Mouse (Mus musculus) limb, embryonic 10.5 days (tissue): Measurements from ENCODE around the gene Itgav. TPM values are rescaled to one million over a fixed set of nuclear protein-coding genes. Genes with fewer than 3 reads are reported as not detected.
A peak's percentile ranks its signal among the peaks of the same experiment; 100 is the strongest.

Experiments used
- DNase-seq: peaks from one replicate; pipeline ENCODE4 v3.0.0-alpha.2; 2017; ENCODE audit warnings: low spot score
- H3K27ac ChIP-seq: fragments of 300-500 bp; sonication (generic); 2 replicates; pipeline ENCODE4 v1.5.1; 2016; ENCODE audit warnings: mild to moderate bottlenecking
- H3K27me3 ChIP-seq: fragments of 300-500 bp; sonication (generic); 2 replicates; pipeline ENCODE4 v1.6.1; 2016; ENCODE audit warnings: low read depth, mild to moderate bottlenecking; ENCODE audit not compliant: poor library complexity, severe bottlenecking
- H3K36me3 ChIP-seq: fragments of 300-500 bp; sonication (generic); 2 replicates; pipeline ENCODE4 v1.6.1; 2016; ENCODE audit warnings: mild to moderate bottlenecking, moderate library complexity
- H3K4me1 ChIP-seq: fragments of 300-500 bp; sonication (generic); 2 replicates; pipeline ENCODE4 v1.6.1; 2016
- H3K4me3 ChIP-seq: fragments of 300-500 bp; sonication (generic); 2 replicates; pipeline ENCODE4 v1.5.1; 2016; ENCODE audit warnings: mild to moderate bottlenecking, moderate library complexity
- H3K9me3 ChIP-seq: fragments of 300-500 bp; sonication (generic); replicated peaks from 2 replicates; pipeline ENCODE4 v1.6.1; 2016; ENCODE audit warnings: mild to moderate bottlenecking
- WGBS: fragments of 180-500 bp; shearing (Covaris S2); methylation state at CpG from one replicate; pipeline ENCODE4 v1.1.7; 2016; 5-methylcytosine and 5-hydroxymethylcytosine counted together
- polyA plus RNA-seq: library from polyadenylated mRNA; unstranded; fragments of >200 nt; fragmentation: Nextera tagmentation; extraction: Ambion mirVana; gene quantifications from 2 replicates; pipeline ENCODE4 v1.2.1, GENCODE M21; 2016

Itgav gene
- polyA plus RNA-seq, 1 experiment from 2014 or later: 56.0 TPM

DNA sequence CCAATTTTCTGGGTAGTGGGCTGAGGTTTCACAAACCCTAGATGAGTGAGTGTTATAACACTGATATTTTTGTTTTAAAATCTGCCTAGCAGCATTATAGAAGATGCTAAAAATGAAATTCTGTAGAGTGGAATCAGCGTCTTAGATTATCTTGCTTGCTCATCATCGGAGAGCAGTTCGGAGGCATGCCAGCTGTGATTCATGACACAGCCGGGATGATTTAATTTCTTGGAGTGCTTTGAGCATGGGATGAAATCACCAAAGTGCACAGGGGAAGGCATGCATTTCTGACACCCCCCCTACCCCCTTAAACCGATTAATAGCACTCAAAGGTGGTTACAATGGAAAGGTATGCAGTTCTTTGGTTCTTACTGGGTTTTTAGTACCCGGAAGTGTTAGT, 89.8 kb downstream of the Itgav start:
- H3K4me3 ChIP-seq: no peak overlapping the region
- no peak overlapping the region for H3K27ac ChIP-seq
- no peaks in the 10 kb centered on the region for H3K36me3 ChIP-seq
- H3K4me1 ChIP-seq: peaks cover 21% of the 10 kb centered on the region
- H3K9me3 ChIP-seq: no peaks in the 10 kb centered on the region
- H3K27me3 ChIP-seq: no peaks in the 10 kb centered on the region
- DNase-seq: no peak
- WGBS: 71% methylated on average over 6 of the region's 6 CpGs

- Histone ChIP-seq H3K27me3 (no peaks in the 10 kb centered on the region), H3K36me3 (no peaks in the 10 kb centered on the region), H3K4me3 (no peak overlapping the region), H3K9me3 (no peaks in the 10 kb centered on the region), H3K4me1 (peaks cover 16% of the 10 kb centered on the region; the same call in 1 of the 2 replicates), H3K27ac (no peak overlapping the region)
- no peak for DNase-seq
- WGBS: 82% methylated on average over 6 of the region's 6 CpGs
Observed at GRCm38 (mm10) chr2:83816147-83816546, 92.0 kb downstream of the Itgav start.

DNA sequence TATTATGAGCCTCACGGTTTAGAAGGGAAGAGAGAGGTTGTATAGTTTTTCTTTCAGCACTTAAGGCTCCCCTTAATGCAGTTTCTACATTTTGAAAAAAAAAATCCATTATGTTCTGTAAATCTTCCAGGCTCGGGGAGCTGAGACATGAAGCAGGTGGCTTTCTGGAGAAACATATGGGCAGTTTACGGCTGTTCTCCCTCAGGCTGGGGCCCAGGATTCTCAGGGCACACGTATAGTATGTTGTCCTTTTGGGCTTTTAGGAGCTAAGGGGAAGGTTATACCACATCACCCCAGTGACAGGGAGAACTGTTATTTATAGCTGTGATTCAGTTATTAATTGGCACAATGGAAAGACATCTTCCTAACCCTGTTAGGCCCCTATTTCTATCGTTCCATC, 101.0 kb downstream of the Itgav start:
- Histone ChIP-seq H3K4me3 (no peak overlapping the region), H3K4me1 (peaks cover 12% of the 10 kb centered on the region), H3K27me3 (no peaks in the 10 kb centered on the region), H3K9me3 (no peaks in the 10 kb centered on the region), H3K27ac (no peak overlapping the region), H3K36me3 (no peaks in the 10 kb centered on the region)
- 58% methylated on average over 5 of the region's 5 CpGs for WGBS
- no peak for DNase-seq

DNA sequence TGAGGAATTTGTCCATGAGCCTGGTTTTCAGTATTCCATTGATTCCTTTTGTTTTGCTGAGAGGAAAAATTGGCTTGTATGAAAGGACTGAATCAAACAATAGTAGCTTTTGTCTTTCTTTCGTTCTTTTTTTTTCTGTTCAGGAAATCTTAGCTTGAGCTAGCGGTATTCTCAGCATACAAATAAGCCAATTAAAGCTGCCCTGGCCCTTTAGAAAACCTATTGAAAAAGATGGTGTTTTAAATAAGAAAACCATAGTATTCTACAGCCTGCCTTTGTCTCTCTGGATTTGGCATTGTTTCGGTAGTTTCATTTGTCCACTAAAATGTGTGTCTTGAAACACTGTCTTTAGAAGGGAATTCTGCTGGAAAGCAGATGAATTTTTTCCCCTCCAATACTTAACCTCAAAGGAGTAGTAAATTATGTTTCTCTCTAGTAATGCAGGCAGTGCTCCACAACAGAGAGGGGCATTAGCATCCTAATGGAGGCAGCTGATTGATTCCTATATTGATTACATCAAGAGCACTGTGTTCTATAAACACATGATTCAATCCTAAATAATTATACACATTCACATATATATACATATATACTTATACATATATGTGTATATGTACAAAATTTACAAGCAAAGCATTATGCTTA, 104.8 kb downstream of the Itgav start:
- H3K27me3 ChIP-seq: no peaks in the 10 kb centered on the region
- H3K9me3 ChIP-seq: no peaks in the 10 kb centered on the region
- no peak for DNase-seq
- no peaks in the 10 kb centered on the region for H3K36me3 ChIP-seq
- WGBS: 83% methylated on average over 3 of the region's 3 CpGs
- H3K4me3 ChIP-seq: no peak overlapping the region
- H3K27ac ChIP-seq: no peak overlapping the region
- peaks cover 12% of the 10 kb centered on the region for H3K4me1 ChIP-seq

DNA sequence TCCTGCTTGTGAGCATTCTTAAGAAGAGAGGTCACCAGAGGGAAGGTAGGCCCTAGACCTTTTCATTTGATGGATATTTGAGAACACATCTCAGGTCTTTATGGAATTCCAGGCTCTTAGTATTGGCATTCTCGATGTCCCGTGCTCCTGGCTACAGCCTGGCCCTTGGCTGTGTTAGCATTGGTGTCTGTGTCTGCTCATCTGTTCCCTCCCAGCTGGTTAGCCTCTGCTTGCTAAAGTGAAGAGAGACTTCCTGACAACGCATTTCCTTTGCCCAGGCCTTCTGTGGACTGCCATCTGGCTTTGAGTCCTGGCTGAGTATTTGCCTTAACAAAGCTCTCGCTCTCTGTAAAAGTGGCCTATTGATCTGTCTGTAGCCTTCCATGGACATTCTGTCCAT, 108.7 kb downstream of the Itgav start:
- no peaks in the 10 kb centered on the region for H3K9me3 ChIP-seq
- WGBS: 84% methylated on average over 4 of the region's 4 CpGs

GRCm38 (mm10) chr2:83835313-83836070, 111.3 kb downstream of the Itgav start:
- Histone ChIP-seq H3K9me3 (no peaks in the 10 kb centered on the region), H3K36me3 (no peaks in the 10 kb centered on the region), H3K27ac (no peak overlapping the region), H3K27me3 (no peaks in the 10 kb centered on the region), H3K4me3 (no peak overlapping the region), H3K4me1 (no peaks in the 10 kb centered on the region)
- no peak for DNase-seq
- 91% methylated on average over 10 of the region's 10 CpGs for WGBS

More for the DNA sequence above, 108.7 kb downstream of the Itgav start:
- no peaks in the 10 kb centered on the region for H3K27me3 ChIP-seq
- H3K4me3 ChIP-seq: no peak overlapping the region
- no peaks in the 10 kb centered on the region for H3K4me1 ChIP-seq
- no peaks in the 10 kb centered on the region for H3K36me3 ChIP-seq
- H3K27ac ChIP-seq: no peak overlapping the region
- DNase-seq: no peak

- Histone ChIP-seq H3K9me3 (no peaks in the 10 kb centered on the region), H3K4me1 (no peaks in the 10 kb centered on the region), H3K27me3 (no peaks in the 10 kb centered on the region), H3K4me3 (no peak overlapping the region), H3K36me3 (no peaks in the 10 kb centered on the region), H3K27ac (no peak overlapping the region)
- WGBS: 89% methylated on average over 3 of the region's 3 CpGs
- DNase-seq: no peak
Observed at GRCm38 (mm10) chr2:83848495-83848894, 124.3 kb downstream of the Itgav start.

DNA sequence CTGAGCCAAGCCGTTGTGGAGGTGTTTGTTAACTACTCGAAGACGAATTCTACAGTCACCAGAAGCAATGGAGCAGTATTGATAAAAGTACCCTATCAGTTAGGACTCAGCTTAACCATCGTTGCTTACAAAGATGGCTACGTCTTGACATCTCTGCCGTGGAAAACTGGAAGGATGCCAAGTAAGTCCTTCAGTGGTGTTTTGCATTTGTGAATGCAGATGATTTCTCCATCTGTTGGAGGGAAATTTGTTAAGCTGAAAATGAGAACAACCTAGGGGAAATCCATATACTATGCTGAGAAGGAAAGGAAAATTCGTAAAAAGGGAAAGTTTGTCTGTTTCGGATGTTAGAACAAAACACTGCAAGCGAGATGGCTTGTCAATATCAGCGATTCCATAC, 129.2 kb downstream of the Itgav start:
- Histone ChIP-seq H3K27me3 (no peaks in the 10 kb centered on the region), H3K27ac (no peak overlapping the region), H3K9me3 (no peaks in the 10 kb centered on the region), H3K4me3 (no peak overlapping the region), H3K36me3 (no peaks in the 10 kb centered on the region), H3K4me1 (peaks cover 14% of the 10 kb centered on the region)
- 88% methylated on average over 10 of the region's 10 CpGs for WGBS
- no peak for DNase-seq

GRCm38 (mm10) chr2:83856236-83856635, 132.0 kb downstream of the Itgav start:
- peak; percentile 44 for DNase-seq
- Histone ChIP-seq H3K4me1 (peaks cover 21% of the 10 kb centered on the region), H3K27me3 (no peaks in the 10 kb centered on the region), H3K9me3 (no peaks in the 10 kb centered on the region), H3K36me3 (peaks cover 4% of the 10 kb centered on the region; the same call in 1 of the 2 replicates), H3K27ac (peak overlapping the region; percentile 67), H3K4me3 (no peak overlapping the region)
- WGBS: 15% methylated on average over 4 of the region's 4 CpGs

Other genes with a start within 250 kb of the Itgav start
- 115 and 134 TPM in 2 replicates for gene Zc3h15, start 80.0 kb upstream of the Itgav start, polyA plus RNA-seq
- 9.5 and 15.4 TPM in 2 replicates for gene Fam171b, start 88.2 kb downstream of the Itgav start, polyA plus RNA-seq
- gene Zswim2, start 216.8 kb downstream of the Itgav start, polyA plus RNA-seq: not detected in 2 replicates
- gene Gm13698, start 231.3 kb downstream of the Itgav start, polyA plus RNA-seq: not detected in 2 replicates
- not detected in 2 replicates for gene Gm13693, start 237.1 kb downstream of the Itgav start, polyA plus RNA-seq
- gene Gm13695, start 242.9 kb downstream of the Itgav start, polyA plus RNA-seq: not detected in 2 replicates
- gene Gm13696, start 248.7 kb downstream of the Itgav start, polyA plus RNA-seq: not detected in 2 replicates